8 mouse cellular contexts compared by ENCODE assay signal in genomic region chr1:153126491-153127381, GRCm38 (mm10). TPM values are rescaled to one million over a fixed set of nuclear protein-coding genes. Genes with fewer than 3 reads are reported as not detected.
DNase-seq lines count a peak whose midpoint lies in the region.

No protein-coding gene starts in this region.

- H3K27ac ChIP-seq in hindbrain, embryonic 10.5 days: no peak overlapping the region

- H3K9me3 ChIP-seq in hindbrain, embryonic 10.5 days: no peaks in the 10 kb centered on the region

- intact Hi-C loops in heart, postnatal 36 days (cut with DNase I): no loop called here
- intact Hi-C loops in left cerebral cortex, postnatal 10 days (cut with DNase I): no loop called here

- H3K27me3 ChIP-seq in hindbrain, embryonic 10.5 days (ENCODE audit: insufficient read depth, poor library complexity, severe bottlenecking): peaks cover 3% of the 10 kb centered on the region; the same call in 1 of the 2 replicates

- H3K4me3 ChIP-seq in hindbrain, embryonic 10.5 days: no peak overlapping the region

- peak; percentile 95 for DNase-seq in 3T3-L1 (ENCODE audit: low read depth, low spot score)
- DNase-seq in MN1 (ENCODE audit: low spot score): peak; percentile 94
- peak; percentile 74 for DNase-seq in gastrocnemius, adult 18-20 months (ENCODE audit: low spot score)
- DNase-seq in heart, postnatal 36 days: peak; percentile 62 to 75
- DNase-seq in hindbrain, embryonic 10.5 days (ENCODE audit: low spot score): no peak
- no peak for DNase-seq in left cerebral cortex, postnatal 10 days (ENCODE audit: extremely low spot score in 1 of 2, low spot score in 2 of 2)
- no peak for DNase-seq in adrenal gland, postnatal 10 days
- no peak for DNase-seq in layer of hippocampus, adult 8-10 months (ENCODE audit: low spot score in 2 of 2)

- H3K36me3 ChIP-seq in hindbrain, embryonic 10.5 days: no peaks in the 10 kb centered on the region

- H3K4me1 ChIP-seq in hindbrain, embryonic 10.5 days (replicated peaks): no peaks in the 10 kb centered on the region

- WGBS in hindbrain, embryonic 10.5 days: 87% methylated on average over 15 of the region's 15 CpGs

RNA-seq across cellular contexts. Expression of gene Lamc2, which starts 59.5 kb away (rescaled TPM):
- total RNA-seq in gastrocnemius, adult 18-20 months (2021): 1 to 10 TPM; 3.3 to 9.7 TPM
- total RNA-seq in heart, postnatal 36 days (2021): 1 to 10 TPM; 6.3 to 7.7 TPM
- 2.3 and 2.8 TPM in 2 replicates for polyA plus RNA-seq in hindbrain, embryonic 10.5 days (2016; fragmentation: Nextera tagmentation; extraction: Ambion mirVana)
- total RNA-seq in left cerebral cortex, postnatal 10 days (2021): 1 to 10 TPM; 4.5 to 5.4 TPM
- 1 to 10 TPM; 1.9 to 3.2 TPM for total RNA-seq in adrenal gland, postnatal 10 days (2021)
- 1 to 10 TPM; 2.3 to 4.6 (median 2.7) TPM for total RNA-seq in layer of hippocampus, adult 8-10 months (2022)

Comparison
In these comparisons a context has a peak if more than half of its experiments do, and no peak if none do; other contexts are left out.
1. DNase-seq: peak in 3T3-L1 (single experiment), MN1 (single experiment), gastrocnemius, adult 18-20 months (single experiment) and heart, postnatal 36 days (2 of 2); none in hindbrain, embryonic 10.5 days (single experiment), left cerebral cortex, postnatal 10 days (0 of 2), adrenal gland, postnatal 10 days (single experiment) and layer of hippocampus, adult 8-10 months (0 of 2).